Mouse (Mus musculus) MEL (cell line): Measurements from ENCODE around the gene Tkt. TPM values are rescaled to one million over a fixed set of nuclear protein-coding genes. Genes with fewer than 3 reads are reported as not detected.

Experiments
- DNase-seq: peaks from one replicate; pipeline ENCODE4 v3.0.0; 2011; ENCODE audit warnings: low read depth, low spot score
- H3K27ac ChIP-seq: 2 replicates; pipeline ENCODE4 v1.5.1; 2012; ENCODE audit warnings: low read depth, mild to moderate bottlenecking, control low read depth, low read length, moderate library complexity; ENCODE audit not compliant: control insufficient read depth
- H3K27me3 ChIP-seq, 2 experiments: fragments of 150-350 bp in 1 of 2; sonication (generic) in 1 of 2; 2 replicates each; pipeline ENCODE4 v1.6.1; 2012; ENCODE audit warnings: low read length in 2 of 2, mild to moderate bottlenecking in 2 of 2, improper control_type of control experiment in 1 of 2, moderate library complexity in 1 of 2; ENCODE audit not compliant: insufficient read depth in 2 of 2, control insufficient read depth in 1 of 2
- H3K36me3 ChIP-seq, 2 experiments: 2 replicates each; pipeline ENCODE4 v1.6.1; 2012 to 2014; ENCODE audit warnings: low read length in 2 of 2, improper control_type of control experiment in 1 of 2, inconsistent platforms in 1 of 2, mild to moderate bottlenecking in 1 of 2; ENCODE audit not compliant: insufficient read depth in 2 of 2, control insufficient read depth in 1 of 2
- H3K4me1 ChIP-seq, 2 experiments: fragments of 150-350 bp in 1 of 2; sonication (generic) in 1 of 2; 2 replicates each; pipeline ENCODE4 v1.6.1; 2012; ENCODE audit warnings: low read length in 2 of 2, improper control_type of control experiment in 1 of 2, mild to moderate bottlenecking in 1 of 2; ENCODE audit not compliant: insufficient read depth in 2 of 2, control insufficient read depth in 1 of 2
- H3K4me3 ChIP-seq, 2 experiments: fragments of 150-350 bp in 1 of 2; sonication (generic) in 1 of 2; 2 replicates each; pipeline ENCODE4 v1.5.1; 2012; ENCODE audit warnings: low read depth in 2 of 2, low read length in 2 of 2, mild to moderate bottlenecking in 2 of 2, moderate library complexity in 2 of 2, control low read depth in 1 of 2, improper control_type of control experiment in 1 of 2; ENCODE audit not compliant: control insufficient read depth in 1 of 2, insufficient read depth in 1 of 2
- H3K79me2 ChIP-seq: 2 replicates; pipeline ENCODE4 v1.6.1; 2012; ENCODE audit warnings: mild to moderate bottlenecking, low read length, moderate library complexity; ENCODE audit not compliant: control insufficient read depth, poor library complexity, insufficient read depth
- H3K9ac ChIP-seq: 2 replicates; pipeline ENCODE4 v1.6.1; 2012; ENCODE audit warnings: low read depth, mild to moderate bottlenecking, control low read depth, low read length, moderate library complexity; ENCODE audit not compliant: control insufficient read depth, poor library complexity, severe bottlenecking
- H3K9me3 ChIP-seq: fragments of 150-350 bp; sonication (generic); replicated peaks from 2 replicates; pipeline ENCODE4 v1.6.1; 2012; ENCODE audit warnings: mild to moderate bottlenecking, low read length, improper control_type of control experiment, moderate library complexity; ENCODE audit not compliant: insufficient read depth
- BHLHE40 ChIP-seq: IDR thresholded peaks from 2 replicates; pipeline ENCODE4 v1.6.1; 2012; ENCODE audit warnings: low read depth, mild to moderate bottlenecking, inconsistent platforms, low read length, improper control_type of control experiment, borderline replicate concordance
- CHD1 ChIP-seq: IDR thresholded peaks from 2 replicates; pipeline ENCODE4 v1.6.1; 2012; ENCODE audit warnings: low read depth, mild to moderate bottlenecking, inconsistent platforms, low read length, improper control_type of control experiment
- EP300 ChIP-seq, 2 experiments: IDR thresholded peaks; 2 replicates each; pipeline ENCODE4 v1.6.1; 2011; ENCODE audit warnings: improper control_type of control experiment in 2 of 2, low read length in 2 of 2, low read depth in 1 of 2, mild to moderate bottlenecking in 1 of 2
- ETS1 ChIP-seq: IDR thresholded peaks from 2 replicates; pipeline ENCODE4 v1.6.1; 2012; ENCODE audit warnings: low read depth, mild to moderate bottlenecking, inconsistent platforms, low read length, improper control_type of control experiment, moderate library complexity
- POLR2AphosphoS5 ChIP-seq: IDR thresholded peaks from 2 replicates; pipeline ENCODE4 v1.6.1; 2012; ENCODE audit warnings: low read depth, borderline replicate concordance, mild to moderate bottlenecking, inconsistent platforms, low read length, moderate library complexity, mixed read lengths
- TBP ChIP-seq: IDR thresholded peaks from 2 replicates; pipeline ENCODE4 v1.8.0; 2011; ENCODE audit warnings: low read depth, low read length, improper control_type of control experiment
- USF1 ChIP-seq: IDR thresholded peaks from 2 replicates; pipeline ENCODE4 v1.6.1; 2014; ENCODE audit warnings: low read depth, mild to moderate bottlenecking, inconsistent platforms, low read length, improper control_type of control experiment, moderate library complexity
- ZKSCAN1 ChIP-seq: IDR thresholded peaks from 2 replicates; pipeline ENCODE4 v1.6.1; 2012; ENCODE audit warnings: low read depth, mild to moderate bottlenecking, inconsistent platforms, low read length, improper control_type of control experiment, moderate library complexity
- polyA plus RNA-seq, 2 experiments: library from polyadenylated mRNA; stranded (reverse) in 1 of 2; unstranded in 1 of 2; fragments of >175 nt in 1 of 2; fragments of >200 nt in 1 of 2; gene quantifications; 2 replicates each; pipeline versions ENCODE4 v1.2.1 to v1.2.4; 2012; ENCODE audit warnings: low replicate concordance in 2 of 2, low read depth in 1 of 2; ENCODE audit not compliant: insufficient read length in 2 of 2, insufficient read depth in 1 of 2, missing spikeins in 1 of 2
- total RNA-seq: library from RNA; depleted of rRNA; stranded (reverse); fragments of 300-350 nt; gene quantifications from 2 replicates; pipeline ENCODE4 v1.2.3, GENCODE M21; 2012; rRNA removed

The Tkt gene
- total RNA-seq (636 and 640 TPM in 2 replicates), polyA plus RNA-seq (1,000 to 10,000 TPM in 1 of 2 experiments, 100 to 1,000 TPM in 1; 115 to 1,273 TPM)

- DNase-seq: peak; percentile 78
- Histone ChIP-seq H3K27ac (peak within 1 kb of the TSS; percentile 89), H3K79me2 (peaks cover 40% of the 10 kb centered on the region), H3K4me3 (peak within 1 kb of the TSS; percentile 69 to 85), H3K36me3 (peaks cover 2 to 25% of the 10 kb centered on the region in 2 experiments; a peak in 3 of 4 replicates), H3K9ac (peak within 1 kb of the TSS; percentile 78), H3K27me3 (no peaks in the 10 kb centered on the region), H3K9me3 (no peaks in the 10 kb centered on the region), H3K4me1 (peaks cover 7 to 31% of the 10 kb centered on the region in 2 experiments; a peak in 3 of 4 replicates)
- TF ChIP-seq BHLHE40 (no peak), ETS1 (no peak), EP300 (IDR thresholded peaks at IDR 0.05; ENCODE audit: low read depth in 1 of 2, low read length in 2 of 2) (0 out of 4 replicates have a peak, but pooled peaks of 1 of the 2 experiments have one; percentile 2)
Observed at GRCm38 (mm10) chr14:30548131-30548720, at the start of gene Tkt. TSS of gene Tkt (plus strand) at chr14:30548359.

- no peaks in the 10 kb centered on the region for H3K79me2 ChIP-seq
- H3K9ac ChIP-seq: no peak overlapping the region
- H3K27me3 ChIP-seq: no peaks in the 10 kb centered on the region
- H3K27ac ChIP-seq: no peak overlapping the region
- peaks cover 0 to 2% of the 10 kb centered on the region in 2 experiments; a peak in 1 of 4 replicates for H3K4me1 ChIP-seq
- DNase-seq: no peak
- TF ChIP-seq ZKSCAN1 (no peak), USF1 (0 out of 2 replicates have a peak, but pooled peaks have one; percentile 8)
- H3K4me3 ChIP-seq: no peak overlapping the region
- H3K36me3 ChIP-seq: peaks cover 0 to 20% of the 10 kb centered on the region in 2 experiments; a peak in 3 of 4 replicates
- H3K9me3 ChIP-seq: no peaks in the 10 kb centered on the region
Observed at GRCm38 (mm10) chr14:30504990-30505389, 43.2 kb upstream of the Tkt start.

GRCm38 (mm10) chr14:30510214-30510763 is 37.9 kb upstream of the Tkt start:
- Histone ChIP-seq H3K36me3 (peaks cover 3 to 23% of the 10 kb centered on the region in 2 experiments; a peak in 3 of 4 replicates), H3K27me3 (no peaks in the 10 kb centered on the region), H3K4me1 (peaks cover 0 to 2% of the 10 kb centered on the region in 2 experiments; a peak in 1 of 4 replicates), H3K27ac (no peak overlapping the region), H3K4me3 (no peak overlapping the region), H3K79me2 (no peaks in the 10 kb centered on the region), H3K9me3 (no peaks in the 10 kb centered on the region), H3K9ac (no peak overlapping the region)
- TF ChIP-seq CHD1 (no peak), POLR2AphosphoS5 (no peak), TBP (no peak)
- DNase-seq: no peak
